Mouse (Mus musculus) heart, embryonic 11.5 days (tissue): ENCODE measurements around the gene Tbx15. TPM values are rescaled to one million over a fixed set of nuclear protein-coding genes. Genes with fewer than 3 reads are reported as not detected.
A peak's percentile ranks its signal among the peaks of the same experiment; 100 is the strongest.

ENCODE experiments used
- ATAC-seq: fragments of 200-750 bp; cut with Nextera tagmentation; replicated peaks from 2 replicates; pipeline ENCODE4 v1.8.0; 2017; ENCODE audit warnings: moderate library complexity; ENCODE audit not compliant: insufficient number of reproducible peaks, low FRiP score, low TSS enrichment
- H3K27ac ChIP-seq: fragments of 300-500 bp; sonication (generic); 2 replicates; pipeline ENCODE4 v1.5.1; 2014; ENCODE audit warnings: mild to moderate bottlenecking, low read depth, low read length
- H3K27me3 ChIP-seq: fragments of 300-500 bp; sonication (generic); 2 replicates; pipeline ENCODE4 v1.6.1; 2014; ENCODE audit warnings: mild to moderate bottlenecking, low read length, mixed read lengths; ENCODE audit not compliant: control insufficient read depth, insufficient read depth
- H3K36me3 ChIP-seq: fragments of 300-500 bp; sonication (generic); 2 replicates; pipeline ENCODE4 v1.6.1; 2014; ENCODE audit warnings: mild to moderate bottlenecking, low read length, moderate library complexity, mixed read lengths; ENCODE audit not compliant: control insufficient read depth, insufficient read depth
- H3K4me1 ChIP-seq: fragments of 300-500 bp; sonication (generic); 2 replicates; pipeline ENCODE4 v1.6.1; 2014; ENCODE audit warnings: low read length; ENCODE audit not compliant: control insufficient read depth, insufficient read depth
- H3K4me2 ChIP-seq: fragments of 300-500 bp; sonication (generic); 2 replicates; pipeline ENCODE4 v1.6.1; 2014; ENCODE audit warnings: mild to moderate bottlenecking, moderate library complexity
- H3K4me3 ChIP-seq: fragments of 300-500 bp; sonication (generic); 2 replicates; pipeline ENCODE4 v1.5.1; 2014; ENCODE audit warnings: low read depth, low read length
- H3K9ac ChIP-seq: fragments of 300-500 bp; sonication (generic); 2 replicates; pipeline ENCODE4 v1.6.1; 2014; ENCODE audit warnings: mild to moderate bottlenecking, low read depth, low read length, moderate library complexity
- H3K9me3 ChIP-seq: fragments of 300-500 bp; sonication (generic); replicated peaks from 2 replicates; pipeline ENCODE4 v1.6.1; 2016; ENCODE audit warnings: low read length; ENCODE audit not compliant: control insufficient read depth
- WGBS: fragments of 180-500 bp; shearing (Covaris S2); extraction: QIAGEN DNeasy Blood & Tissue Kit; methylation state at CpG from one replicate; pipeline ENCODE4 v1.1.7; 2014; ENCODE audit not compliant: insufficient replicate concordance; 5-methylcytosine and 5-hydroxymethylcytosine counted together
- polyA plus RNA-seq: library from polyadenylated mRNA; unstranded; fragments of >200 nt; fragmentation: Nextera tagmentation; extraction: Ambion mirVana; gene quantifications from 2 replicates; pipeline ENCODE4 v1.2.1, GENCODE M21; 2014

Gene Tbx15
- polyA plus RNA-seq, 1 experiment from 2014 or later = 0.40 TPM

GRCm38 (mm10) chr3:99246629-99247028 lies 6.4 kb downstream of the Tbx15 start:
- Histone ChIP-seq H3K4me2 (no peak overlapping the region), H3K9me3 (no peaks in the 10 kb centered on the region), H3K9ac (no peak overlapping the region), H3K27ac (no peak overlapping the region), H3K4me1 (no peaks in the 10 kb centered on the region), H3K4me3 (no peak overlapping the region), H3K27me3 (peaks cover 98% of the 10 kb centered on the region), H3K36me3 (no peaks in the 10 kb centered on the region)
- WGBS = 35% methylated on average over 3 of the region's 3 CpGs
- no peak for ATAC-seq

- Histone ChIP-seq H3K9me3 (no peaks in the 10 kb centered on the region), H3K4me2 (no peak overlapping the region), H3K4me1 (no peaks in the 10 kb centered on the region), H3K9ac (no peak overlapping the region), H3K27ac (no peak overlapping the region), H3K36me3 (no peaks in the 10 kb centered on the region), H3K27me3 (peaks cover 98% of the 10 kb centered on the region), H3K4me3 (no peak overlapping the region)
- 3% methylated on average over 4 of the region's 4 CpGs for WGBS
- no peak for ATAC-seq
Observed at GRCm38 (mm10) chr3:99247586-99247985, 7.4 kb downstream of the Tbx15 start.

GRCm38 (mm10) chr3:99247996-99248801 lies 8.0 kb downstream of the Tbx15 start:
- no peak for ATAC-seq
- Histone ChIP-seq H3K27ac (no peak overlapping the region), H3K36me3 (no peaks in the 10 kb centered on the region), H3K9ac (no peak overlapping the region), H3K4me2 (no peak overlapping the region), H3K9me3 (no peaks in the 10 kb centered on the region), H3K4me1 (no peaks in the 10 kb centered on the region), H3K4me3 (no peak overlapping the region), H3K27me3 (peaks cover 98% of the 10 kb centered on the region)
- under 1% methylated on average over 28 of the region's 28 CpGs for WGBS

- Histone ChIP-seq H3K4me3 (no peak overlapping the region), H3K27me3 (peaks cover 98% of the 10 kb centered on the region), H3K36me3 (no peaks in the 10 kb centered on the region), H3K9ac (no peak overlapping the region), H3K4me1 (peaks cover 2% of the 10 kb centered on the region; the same call in 1 of the 2 replicates), H3K4me2 (peak overlapping the region; percentile 14; the same call in 1 of the 2 replicates), H3K9me3 (no peaks in the 10 kb centered on the region), H3K27ac (no peak overlapping the region)
- ATAC-seq = no peak
- 1% methylated on average over 25 of the region's 25 CpGs for WGBS
Observed at GRCm38 (mm10) chr3:99248831-99249550, 8.8 kb downstream of the Tbx15 start.

- ATAC-seq = no peak
- H3K4me3 ChIP-seq = no peak overlapping the region
- peaks cover 98% of the 10 kb centered on the region for H3K27me3 ChIP-seq
Observed at GRCm38 (mm10) chr3:99249551-99249870, 9.3 kb downstream of the Tbx15 start.

GRCm38 (mm10) chr3:99249906-99250305 lies 9.7 kb downstream of the Tbx15 start:
- 1% methylated on average over 6 of the region's 6 CpGs for WGBS
- no peak overlapping the region for H3K4me2 ChIP-seq
- peaks cover 4% of the 10 kb centered on the region; the same call in 1 of the 2 replicates for H3K4me1 ChIP-seq

More at GRCm38 (mm10) chr3:99249551-99249870, 9.3 kb downstream of the Tbx15 start:
- H3K9ac ChIP-seq = no peak overlapping the region
- no peaks in the 10 kb centered on the region for H3K9me3 ChIP-seq
- no peaks in the 10 kb centered on the region for H3K36me3 ChIP-seq
- WGBS = 4% methylated on average over 11 of the region's 11 CpGs
- H3K4me2 ChIP-seq = no peak overlapping the region
- peaks cover 4% of the 10 kb centered on the region; the same call in 1 of the 2 replicates for H3K4me1 ChIP-seq
- H3K27ac ChIP-seq = no peak overlapping the region

GRCm38 (mm10) chr3:99251271-99252165 lies 11.3 kb downstream of the Tbx15 start:
- H3K9me3 ChIP-seq = no peaks in the 10 kb centered on the region
- WGBS = 15% methylated on average over 6 of the region's 6 CpGs
- H3K4me1 ChIP-seq = peaks cover 6% of the 10 kb centered on the region; the same call in 1 of the 2 replicates
- peaks cover 96% of the 10 kb centered on the region for H3K27me3 ChIP-seq
- no peak for ATAC-seq
- H3K4me3 ChIP-seq = no peak overlapping the region
- no peak overlapping the region for H3K4me2 ChIP-seq
- no peaks in the 10 kb centered on the region for H3K36me3 ChIP-seq
- H3K27ac ChIP-seq = no peak overlapping the region
- H3K9ac ChIP-seq = no peak overlapping the region

More at GRCm38 (mm10) chr3:99249906-99250305, 9.7 kb downstream of the Tbx15 start:
- Histone ChIP-seq H3K9me3 (no peaks in the 10 kb centered on the region), H3K36me3 (no peaks in the 10 kb centered on the region), H3K27me3 (peaks cover 96% of the 10 kb centered on the region), H3K27ac (no peak overlapping the region), H3K4me3 (no peak overlapping the region), H3K9ac (no peak overlapping the region)
- no peak for ATAC-seq

GRCm38 (mm10) chr3:99252461-99253091 lies 12.4 kb downstream of the Tbx15 start:
- Histone ChIP-seq H3K4me3 (peak overlapping the region; percentile 50; the same call in 1 of the 2 replicates), H3K27ac (no peak overlapping the region), H3K36me3 (no peaks in the 10 kb centered on the region), H3K4me1 (peaks cover 7% of the 10 kb centered on the region; the same call in 1 of the 2 replicates), H3K27me3 (peaks cover 94% of the 10 kb centered on the region), H3K9me3 (no peaks in the 10 kb centered on the region), H3K9ac (no peak overlapping the region), H3K4me2 (peak overlapping the region; percentile 88; the same call in 1 of the 2 replicates)
- ATAC-seq = no peak
- 4% methylated on average over 16 of the region's 16 CpGs for WGBS
